Mouse (Mus musculus): ENCODE measurements around the gene Ubxn7.
"Not testable (repeated sequence)": the region's sequence is repeated elsewhere in the genome, so short reads cannot be mapped to it uniquely, and the experiment has no call there.

Gene Ubxn7

DNA sequence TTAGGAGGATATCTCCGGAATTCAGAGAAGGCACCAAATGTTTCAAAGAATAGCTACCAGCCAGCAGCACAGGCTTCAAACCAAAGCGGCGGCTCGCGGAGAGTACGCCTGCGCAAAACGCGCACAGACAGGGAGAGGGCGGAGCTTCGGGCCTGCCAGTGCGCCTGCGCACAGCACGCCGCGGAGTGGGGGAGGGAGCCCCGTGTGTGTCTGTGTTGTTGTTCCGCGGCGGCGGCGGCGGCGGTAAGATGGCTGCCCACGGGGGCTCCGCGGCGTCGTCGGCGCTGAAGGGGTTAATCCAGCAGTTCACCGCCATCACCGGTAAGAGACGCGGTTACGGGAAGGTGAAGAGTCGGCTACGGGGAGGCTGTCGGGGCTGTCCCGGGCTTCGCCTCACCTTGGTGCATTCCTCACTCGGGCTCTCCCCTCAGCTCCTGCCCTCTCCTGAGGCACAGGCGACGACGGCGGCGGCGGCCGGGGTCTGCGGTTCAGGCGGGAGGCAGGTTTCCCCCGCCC lies at the start of gene Ubxn7:
Gene Ubxn7, plus strand, starts transcription at position 218 of the 516 bp plus-strand sequence.
- peak; percentile 95 for DNase-seq

DNA sequence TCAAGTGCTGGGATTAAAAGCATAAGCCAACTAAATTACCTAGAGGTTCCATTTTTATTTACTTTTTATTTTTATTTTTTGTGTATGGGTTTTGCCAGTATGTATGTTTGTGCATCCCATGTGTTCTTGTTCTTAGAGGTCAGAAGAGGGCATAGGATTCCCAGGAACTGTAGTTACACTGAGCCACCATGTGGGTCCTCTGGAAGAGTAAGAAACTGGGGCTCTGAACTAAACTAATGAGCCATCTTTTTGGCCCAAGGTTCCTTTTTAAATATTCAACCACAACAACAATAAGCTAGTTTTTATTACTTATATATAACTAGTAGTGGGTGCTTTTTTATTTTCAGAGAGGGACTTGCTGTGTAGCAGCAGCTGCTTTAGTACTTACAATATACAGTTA lies 49.4 kb upstream of the Ubxn7 start:
- DNase-seq, result no peak

DNA sequence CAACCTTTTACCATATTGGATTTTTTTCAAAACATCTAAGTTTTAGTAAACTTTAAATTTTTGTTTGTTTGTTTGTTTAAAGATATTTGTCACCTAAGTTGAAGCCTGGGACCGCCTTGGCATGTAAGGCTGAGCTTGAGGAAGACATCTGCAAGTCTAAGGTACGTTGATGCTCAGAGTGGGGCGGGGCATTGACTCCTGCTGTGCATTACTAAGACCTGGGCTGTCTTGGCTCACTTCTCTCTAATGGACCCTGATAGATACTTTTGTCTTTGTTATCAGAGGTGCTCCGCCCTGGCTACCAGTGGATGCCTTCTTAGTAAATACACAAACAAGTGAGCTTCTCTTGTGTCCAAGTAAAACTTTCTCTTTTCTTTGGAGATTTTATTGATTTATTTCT lies 40.2 kb upstream of the Ubxn7 start:
- DNase-seq, result no peak

DNA sequence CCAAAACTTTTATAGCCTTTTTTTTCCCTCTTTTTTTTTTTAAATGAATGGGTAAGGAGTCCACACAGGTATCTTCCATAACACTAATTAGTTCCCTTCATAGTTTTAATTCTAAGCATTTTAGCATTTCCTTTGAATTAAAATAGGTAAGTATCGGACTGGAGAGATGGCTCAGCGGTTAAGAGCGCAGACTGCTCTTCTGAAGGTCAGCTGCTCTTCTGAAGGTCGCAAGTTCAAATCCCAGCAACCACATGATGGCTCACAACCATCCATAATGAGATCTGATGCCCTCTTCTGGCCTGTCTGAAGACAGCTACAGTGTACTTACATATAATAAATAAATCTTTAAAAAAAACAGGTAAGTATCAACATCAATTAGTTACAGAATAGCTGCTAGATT lies 32.4 kb upstream of the Ubxn7 start:
- DNase-seq, result not testable (repeated sequence)

DNA sequence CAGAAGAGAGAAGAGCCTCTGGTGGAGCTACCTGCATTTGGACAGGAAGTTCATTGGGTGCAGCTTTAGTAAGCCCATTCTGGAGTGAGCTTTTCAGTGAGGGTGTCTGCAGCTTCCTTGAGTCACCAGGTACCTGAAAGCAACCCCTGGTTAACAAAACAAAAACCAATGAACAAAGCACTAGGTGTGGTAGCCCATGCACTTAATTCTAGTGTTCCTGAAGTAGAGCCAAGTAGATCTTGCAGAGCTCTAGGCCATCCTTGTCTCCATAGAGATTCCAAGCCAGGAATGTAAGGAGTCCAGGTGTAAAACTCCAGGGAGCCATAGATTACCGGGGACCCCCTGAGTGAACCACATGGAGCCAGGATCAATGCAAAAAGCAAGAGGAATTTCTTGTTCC lies 29.0 kb upstream of the Ubxn7 start:
- DNase-seq, result no peak

DNA sequence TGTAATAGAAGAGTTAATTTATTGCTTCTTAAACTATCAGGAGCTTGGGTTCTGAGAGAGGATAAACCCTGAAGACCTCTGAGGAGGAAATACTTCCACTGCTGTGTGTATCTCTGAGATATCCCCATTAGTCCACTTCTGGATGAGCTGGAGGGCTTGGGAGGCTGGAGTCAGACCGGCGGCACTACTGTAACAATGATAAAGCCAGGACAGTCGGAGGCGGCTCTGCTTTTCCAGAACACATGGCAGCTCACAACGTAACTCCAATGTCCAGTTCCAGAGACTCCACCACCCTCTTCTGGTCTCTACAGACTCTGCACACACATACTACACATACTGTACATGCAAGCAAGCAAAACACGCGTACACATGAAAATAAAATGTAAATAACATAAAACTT lies 28.2 kb upstream of the Ubxn7 start:
- DNase-seq, result no peak

DNA sequence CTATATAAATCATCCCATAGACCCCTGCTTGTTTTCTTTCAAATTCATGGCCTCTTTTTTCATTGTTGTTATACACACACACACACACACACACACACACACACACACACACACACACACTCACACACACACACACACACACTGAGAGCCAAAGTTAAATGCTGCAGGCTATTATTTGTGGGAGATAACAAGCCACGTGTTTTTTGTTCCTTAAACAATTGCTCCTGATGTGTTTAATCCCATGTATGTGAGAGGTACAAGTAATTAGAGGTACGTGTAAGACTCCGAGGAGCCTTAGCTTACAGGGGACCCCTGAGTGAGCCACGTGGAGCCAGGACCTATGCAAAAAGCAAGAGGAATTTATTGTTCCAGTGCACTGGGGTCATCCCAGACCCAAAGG lies 20.1 kb upstream of the Ubxn7 start:
- peak; percentile 20 for DNase-seq

DNA sequence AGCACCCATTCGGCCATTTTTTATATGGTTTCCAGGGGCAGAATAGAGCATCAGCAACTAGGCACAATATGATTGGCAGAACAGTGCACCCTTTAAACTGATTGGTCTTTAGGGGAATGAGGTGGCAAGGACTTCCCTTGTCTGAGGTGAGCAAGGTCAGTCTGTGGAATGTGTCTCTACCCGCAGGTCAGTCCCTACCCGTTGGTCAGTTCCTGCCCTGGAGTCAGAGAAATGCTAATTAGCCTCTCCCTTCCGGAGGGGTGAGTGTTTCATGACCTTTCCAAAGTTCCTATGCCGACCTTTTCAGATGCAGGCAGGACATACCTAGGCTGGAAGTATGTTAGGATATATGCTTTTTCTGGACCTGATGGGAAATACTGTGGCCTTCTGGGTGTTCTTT lies 19.7 kb upstream of the Ubxn7 start:
- peak; percentile 62 for DNase-seq

DNA sequence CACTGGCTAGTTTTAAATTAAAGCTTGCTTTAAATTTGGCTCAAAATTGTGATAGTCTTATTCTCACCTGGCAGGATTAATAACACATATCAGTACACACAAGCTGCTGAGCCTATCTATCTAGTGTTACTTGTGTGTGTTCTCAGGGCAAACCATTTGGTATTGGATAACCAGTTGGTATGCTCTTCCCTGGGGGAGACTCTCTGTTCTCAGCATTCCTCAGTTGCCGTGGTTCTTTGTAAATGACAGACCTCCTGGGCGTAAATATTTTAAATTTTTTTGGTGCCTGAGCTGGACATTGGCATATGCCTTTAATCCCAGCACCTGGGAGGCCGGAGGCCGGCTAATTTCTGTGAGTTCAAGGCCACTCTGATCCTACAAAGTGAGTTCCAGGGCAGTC lies 19.2 kb upstream of the Ubxn7 start:
- peak; percentile 34 for DNase-seq

DNA sequence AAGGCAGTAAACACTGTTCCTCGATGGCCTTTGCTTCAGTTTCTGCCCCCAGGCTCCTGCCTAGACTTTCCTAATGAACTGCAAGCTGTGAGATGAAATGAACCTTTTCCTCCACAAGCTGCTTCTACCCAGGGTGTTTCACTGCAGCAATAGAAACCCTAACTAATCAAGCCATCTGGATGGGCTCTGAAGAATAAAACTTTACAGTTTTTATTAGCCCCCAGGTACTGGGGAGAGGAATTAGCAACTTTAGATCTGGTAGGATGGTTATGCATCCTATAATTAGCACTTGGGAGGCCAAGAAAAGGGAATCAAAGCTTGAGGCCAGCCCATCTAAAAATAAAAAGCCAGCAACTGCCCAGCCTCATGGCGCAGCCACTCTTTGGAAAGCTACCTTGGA lies 15.5 kb upstream of the Ubxn7 start:
- DNase-seq, result no peak

DNA sequence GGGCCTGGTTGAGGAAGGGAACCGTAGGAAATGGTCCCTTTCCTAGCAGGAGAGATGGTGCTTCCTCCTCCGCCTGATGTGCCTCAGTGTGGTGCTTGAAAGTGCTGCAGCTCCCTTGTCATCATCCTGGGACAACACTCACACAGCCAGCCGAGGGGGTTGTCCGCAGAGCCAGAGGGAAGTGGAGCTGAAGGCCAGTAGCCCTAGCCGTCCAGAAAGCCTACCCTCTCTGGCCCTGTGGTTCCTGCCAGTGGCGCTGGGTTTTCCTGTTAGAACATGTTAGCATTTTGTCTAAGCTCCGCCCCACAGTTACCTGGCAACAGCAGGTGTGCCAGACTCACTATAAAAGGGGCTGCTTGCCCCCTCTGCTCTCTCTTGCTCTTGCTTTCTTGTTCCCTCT lies 8.1 kb upstream of the Ubxn7 start:
- DNase-seq, result no peak

DNA sequence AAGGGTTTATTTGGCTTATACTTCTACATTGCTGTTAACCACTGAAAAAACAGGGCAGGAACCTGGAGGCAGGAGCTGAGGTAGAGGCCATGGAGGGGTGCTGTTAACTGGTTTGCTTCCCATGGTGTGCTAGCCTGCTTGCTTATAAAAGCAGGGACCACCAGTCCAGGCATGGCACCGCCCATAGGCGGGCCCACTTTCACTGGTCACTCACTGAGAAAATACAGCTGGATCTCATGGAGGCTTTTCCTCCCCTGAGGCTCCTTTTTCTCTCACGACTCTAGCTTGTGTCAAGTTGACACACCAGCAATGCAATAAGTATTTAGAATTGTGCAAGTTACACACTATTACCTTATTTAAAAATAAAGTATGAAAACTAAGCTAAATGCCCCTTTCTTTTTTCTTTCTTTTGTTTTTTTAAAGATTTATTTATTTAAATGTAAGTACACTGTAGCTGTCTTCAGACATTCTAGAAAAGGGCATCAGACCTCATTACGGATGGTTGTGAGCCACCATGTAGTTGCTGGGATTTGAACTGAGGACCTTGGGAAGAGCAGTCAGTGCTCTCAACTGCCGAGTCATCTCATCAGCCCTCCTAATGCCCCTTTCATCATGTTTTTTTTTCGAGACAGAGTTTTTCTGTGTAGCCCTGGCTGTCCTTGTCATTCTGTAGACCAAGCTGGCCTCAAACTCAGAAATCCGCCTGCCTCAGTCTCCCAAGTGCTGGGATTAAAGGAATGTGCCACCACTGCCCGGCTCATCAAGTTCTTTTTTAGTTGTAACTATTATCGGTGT lies 984 bp upstream of the Ubxn7 start:
- no peak for DNase-seq

DNA sequence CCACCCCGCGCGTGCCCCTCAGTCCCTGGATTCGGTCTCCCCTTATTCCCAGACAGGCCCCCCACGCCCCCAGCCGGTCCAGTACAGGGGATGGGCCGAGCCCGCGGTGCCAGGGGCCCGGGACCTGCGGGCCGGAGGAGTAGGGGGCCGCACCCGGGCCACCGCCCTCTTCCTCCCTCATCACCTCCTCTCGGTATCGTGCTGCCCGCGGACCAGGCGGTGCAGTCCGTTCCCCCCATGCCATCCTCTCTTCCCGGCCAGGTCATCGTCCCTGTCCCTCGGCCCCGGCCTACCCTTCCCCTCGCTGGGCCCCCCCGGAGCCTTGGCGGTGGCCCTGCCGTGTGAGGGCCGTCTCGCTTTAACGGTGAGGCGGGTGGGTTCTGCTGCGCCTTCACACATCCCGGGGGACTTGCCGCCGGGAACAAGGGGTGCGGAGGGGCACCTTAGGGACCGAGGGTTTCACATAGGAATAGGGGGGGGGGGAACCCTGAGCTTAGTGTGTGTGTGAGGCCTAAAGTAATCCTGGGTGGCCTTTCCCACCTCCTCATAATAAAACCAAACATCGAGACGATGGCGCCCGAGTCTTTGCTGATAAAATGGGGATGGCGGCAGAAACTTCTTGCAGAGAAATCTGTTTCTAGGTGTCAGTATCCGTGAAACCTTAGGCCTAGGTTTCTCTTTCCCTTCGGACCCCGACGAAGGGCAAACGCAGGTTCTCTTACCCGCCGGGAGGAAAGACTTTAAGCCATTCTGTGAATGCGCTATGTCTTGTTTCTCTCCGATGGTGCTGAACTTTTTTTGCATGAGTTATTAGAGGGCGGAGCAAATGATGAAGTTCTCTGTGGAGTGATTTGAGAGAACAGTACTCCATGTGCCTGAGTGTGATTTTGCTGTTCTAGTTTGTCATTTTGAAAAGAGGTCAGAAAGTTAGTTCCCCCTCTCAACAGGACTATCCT lies 777 bp downstream of the Ubxn7 start:
- DNase-seq, result peak; percentile 32

DNA sequence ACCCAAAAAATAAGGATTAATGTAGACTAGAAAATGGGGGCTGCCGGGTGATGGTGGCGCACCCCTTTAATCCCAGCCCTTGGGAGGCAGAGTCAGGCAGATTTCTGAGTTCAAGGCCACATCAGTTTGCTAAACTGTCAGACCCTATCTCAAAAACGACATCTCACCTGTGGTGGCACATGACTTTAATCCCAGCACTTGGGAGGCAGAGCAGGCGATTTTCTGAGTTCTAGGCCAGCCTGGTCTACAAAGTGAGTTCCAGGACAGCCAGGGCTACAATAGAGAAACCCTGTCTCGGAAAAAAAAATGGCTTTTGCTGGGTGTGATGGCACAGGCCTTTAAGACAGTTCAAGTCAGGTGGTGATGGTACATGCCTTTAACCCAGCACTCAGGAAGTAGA lies 3.1 kb downstream of the Ubxn7 start:
- no peak for DNase-seq

DNA sequence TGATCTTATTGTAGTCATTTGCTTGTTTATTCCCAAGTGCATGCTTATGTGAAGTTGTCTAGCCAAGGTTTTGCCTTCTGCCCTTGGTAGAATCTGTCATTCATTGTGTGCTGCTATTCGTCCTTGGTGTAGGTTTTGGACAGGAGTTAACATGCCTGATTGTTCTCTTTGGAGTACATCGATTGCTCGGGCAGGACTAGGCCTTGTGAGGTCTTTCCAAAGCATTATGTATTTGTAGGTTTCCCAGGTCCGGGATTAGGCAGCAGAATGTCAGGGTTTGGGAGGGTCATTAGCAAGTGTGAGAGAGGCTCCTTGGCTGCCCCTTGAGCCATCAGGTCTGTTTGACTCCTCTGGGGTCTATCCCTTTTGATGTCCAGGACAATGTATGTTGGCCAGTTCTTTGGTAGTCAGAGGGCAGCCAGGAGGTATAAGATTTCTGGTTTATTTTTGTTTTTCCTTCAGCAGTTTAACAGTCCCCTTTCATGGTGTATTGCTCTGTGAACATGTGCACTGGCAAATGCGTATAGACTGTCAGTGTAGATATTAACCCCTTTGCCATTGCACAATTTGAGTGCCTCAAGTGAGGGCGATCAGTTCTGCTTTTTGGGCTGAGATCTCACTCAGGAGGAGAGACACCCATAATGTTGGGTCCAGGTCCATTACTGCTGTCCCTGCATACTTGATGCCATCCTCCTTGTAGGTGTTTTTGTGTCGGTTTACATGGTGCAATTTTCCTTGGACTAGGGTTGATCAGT lies 4.1 kb downstream of the Ubxn7 start:
- DNase-seq, result no peak

DNA sequence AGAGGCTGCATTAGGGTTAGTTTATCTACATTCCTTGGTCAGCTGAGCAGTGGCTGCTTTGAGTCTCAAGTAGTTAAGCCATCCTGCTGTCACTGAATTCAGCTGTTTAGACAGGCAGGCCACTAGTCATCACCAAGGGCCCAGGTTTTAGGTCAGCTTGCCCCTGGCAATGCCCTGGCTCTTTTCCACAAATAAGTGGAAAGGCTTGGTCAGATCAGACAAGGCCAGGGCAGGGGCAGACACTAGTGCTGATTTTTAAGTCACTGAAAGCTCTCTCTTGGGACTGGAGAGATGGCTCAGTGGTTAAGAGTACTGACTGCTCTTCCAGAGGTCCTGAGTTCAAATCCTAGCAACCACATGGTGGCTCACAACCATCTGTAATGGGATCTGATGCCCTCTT lies 4.9 kb downstream of the Ubxn7 start:
- no peak for DNase-seq

DNA sequence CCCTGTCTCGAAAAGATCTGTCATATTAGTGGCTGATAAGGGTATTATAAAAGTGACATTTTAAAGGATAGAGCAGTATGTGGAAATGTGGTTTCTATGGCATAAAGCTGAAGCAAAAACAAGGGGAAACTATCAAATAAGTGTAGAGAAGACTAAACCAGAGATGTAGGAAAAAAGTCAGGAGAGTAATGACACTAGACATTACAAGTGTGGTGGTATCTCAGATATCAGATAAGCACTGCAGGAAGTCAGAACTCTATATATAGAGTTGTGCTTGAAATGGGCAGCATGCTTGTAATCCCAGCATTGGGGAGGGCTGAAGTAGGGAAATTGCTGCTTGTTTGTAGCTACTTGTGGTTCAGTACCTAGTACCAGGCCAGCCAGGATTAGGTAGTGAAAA lies 8.4 kb downstream of the Ubxn7 start:
- DNase-seq, result no peak

DNA sequence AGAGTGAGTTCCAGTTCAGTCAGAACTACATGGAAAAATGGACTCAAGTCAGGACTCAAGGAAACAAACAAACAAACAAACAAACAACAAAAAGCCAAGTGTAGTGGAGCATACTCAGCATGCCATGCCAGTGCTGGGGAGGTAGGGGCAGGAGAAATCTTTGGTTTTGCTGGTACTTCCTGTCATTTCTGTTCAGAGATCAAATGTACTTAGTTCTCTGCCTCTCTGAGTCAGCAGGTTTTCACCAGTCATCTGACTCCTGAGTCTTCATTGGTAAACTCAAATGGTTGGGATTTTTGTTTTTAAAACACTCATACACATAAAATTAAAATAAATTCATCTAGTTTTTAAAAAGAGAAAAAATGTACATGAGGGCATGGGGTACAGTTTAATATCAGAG lies 13.5 kb downstream of the Ubxn7 start:
- no peak for DNase-seq

DNA sequence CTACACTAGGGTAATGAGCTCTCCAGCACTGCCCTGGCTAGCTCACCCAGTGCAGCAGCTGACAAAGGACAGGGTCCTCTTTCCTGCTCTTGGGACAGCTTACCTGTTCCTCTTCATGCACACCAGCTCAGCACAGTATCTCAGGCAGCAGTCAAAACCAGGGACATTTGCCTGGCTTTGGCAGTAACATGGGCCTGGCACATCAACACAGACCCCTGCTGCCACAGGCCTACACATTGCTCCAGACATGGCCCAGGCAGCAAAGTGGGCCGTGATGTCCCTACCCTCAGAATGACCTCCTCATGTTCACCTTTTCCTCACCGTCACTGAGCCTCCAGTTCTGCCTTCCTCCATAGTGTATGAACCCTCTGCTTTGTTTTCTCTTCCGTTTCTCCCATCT lies 18.7 kb downstream of the Ubxn7 start:
- DNase-seq, result no peak

DNA sequence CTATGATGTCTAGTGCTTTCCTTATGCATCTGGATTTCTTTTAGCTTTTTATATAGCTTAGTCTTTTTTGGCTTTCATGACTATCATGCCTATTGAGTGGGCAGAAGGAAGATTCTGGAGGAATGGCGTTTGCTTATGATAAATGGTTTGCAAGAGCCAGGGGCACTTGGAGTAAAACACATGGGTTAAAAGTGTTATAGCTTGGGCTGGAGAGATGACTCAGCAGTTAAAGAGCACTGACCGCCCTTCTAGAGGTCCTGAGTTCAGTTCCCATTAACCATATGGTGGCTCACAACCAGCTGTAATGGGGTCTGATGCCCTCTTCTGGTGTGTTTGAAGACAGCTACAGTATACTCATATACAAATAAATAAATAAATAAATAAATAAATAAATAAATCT lies 31.5 kb downstream of the Ubxn7 start:
- no peak for DNase-seq

DNA sequence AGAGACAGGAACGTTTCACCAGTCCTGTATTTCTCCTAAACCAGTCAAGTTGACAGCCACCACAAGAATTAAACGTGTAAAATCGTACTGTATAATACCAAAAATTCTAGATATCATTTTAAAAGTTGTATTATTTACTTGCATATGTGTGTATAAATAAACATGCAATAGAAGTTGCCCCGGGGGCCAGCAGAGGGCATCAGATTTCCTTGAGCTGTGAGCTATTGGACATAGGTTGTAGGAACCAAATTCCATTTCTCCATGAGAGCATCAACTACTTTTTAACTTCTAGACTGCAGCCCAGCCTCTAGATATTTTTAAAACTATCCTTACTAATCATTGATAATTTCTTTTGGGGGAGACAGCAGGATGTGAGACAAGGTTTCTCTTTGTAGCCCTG lies 39.3 kb downstream of the Ubxn7 start:
- DNase-seq, result peak; percentile 27

DNA sequence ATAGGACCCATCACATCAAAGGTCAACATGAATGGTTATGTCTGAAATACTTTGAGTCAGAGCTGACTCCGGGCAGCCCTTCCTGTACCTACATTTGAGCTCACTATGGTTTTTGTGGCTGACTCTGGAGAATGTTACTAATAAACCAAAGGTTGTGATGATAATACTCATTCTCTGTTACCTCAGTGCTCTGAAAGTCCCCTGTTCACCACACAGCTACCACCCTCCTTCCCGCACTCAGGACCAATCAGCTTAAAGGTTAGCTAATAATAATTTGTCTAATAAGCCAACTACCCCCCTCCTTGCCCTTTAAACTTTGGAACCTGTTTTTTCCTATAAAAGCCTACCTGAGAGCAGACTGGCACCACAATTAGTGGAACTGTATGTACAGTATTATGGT lies 47.5 kb downstream of the Ubxn7 start:
- DNase-seq, result no peak

DNA sequence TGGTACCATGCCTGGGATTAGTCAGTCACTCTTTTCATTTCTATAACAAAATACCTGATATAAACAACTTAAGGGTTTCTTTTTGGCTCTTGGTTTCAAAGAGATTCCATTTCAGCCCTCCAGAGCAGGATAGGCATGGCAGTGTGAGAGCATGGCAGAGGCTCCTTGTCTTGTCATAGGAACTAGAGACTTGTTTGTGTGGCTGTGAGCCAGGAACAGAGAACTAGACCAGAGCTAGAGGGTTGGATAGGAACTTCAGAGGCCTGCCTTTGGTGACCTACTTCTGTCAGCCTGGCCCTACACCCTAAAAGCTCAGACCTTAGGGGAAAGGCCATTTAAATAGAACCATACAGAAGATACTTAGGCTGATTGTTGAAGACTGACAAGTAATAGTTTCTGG lies 50.8 kb downstream of the Ubxn7 start:
- DNase-seq, result no peak
